Mouse (Mus musculus) spleen, postnatal 4 days (tissue): ENCODE measurements around the gene Bpifb9a.
"Not testable (repeated sequence)": the region's sequence is repeated elsewhere in the genome, so short reads cannot be mapped to it uniquely, and the experiment has no call there.

Experiments
- DNase-seq, 2 experiments: peaks; one replicate each; pipeline ENCODE4 v3.0.0; 2022; ENCODE audit warnings: low spot score in 2 of 2

Gene Bpifb9a

DNA sequence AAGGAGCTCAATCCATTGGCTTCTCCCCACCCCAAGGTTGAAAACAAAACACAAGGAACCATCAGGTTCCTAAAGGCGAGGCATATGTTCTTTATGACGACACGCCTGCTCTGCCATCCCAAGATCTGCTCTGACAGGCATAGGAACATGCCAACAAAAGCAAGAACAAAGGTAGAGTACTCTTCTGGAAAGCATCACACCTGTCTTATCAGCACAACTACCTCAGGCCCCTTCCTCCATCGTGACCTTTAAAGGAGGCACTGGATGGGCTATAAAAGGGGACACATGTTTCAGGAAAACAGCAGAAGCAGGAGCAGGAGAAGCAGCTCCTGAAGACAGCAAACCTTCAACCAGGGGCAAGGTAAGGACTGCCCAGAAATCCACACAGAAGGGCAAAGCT lies 49.3 kb downstream of the Bpifb9a start, which contains the start of gene Bpifb9b:
Gene Bpifb9b, plus strand, starts transcription at position 301 of the 400 bp plus-strand sequence.
- not testable (repeated sequence) for DNase-seq

DNA sequence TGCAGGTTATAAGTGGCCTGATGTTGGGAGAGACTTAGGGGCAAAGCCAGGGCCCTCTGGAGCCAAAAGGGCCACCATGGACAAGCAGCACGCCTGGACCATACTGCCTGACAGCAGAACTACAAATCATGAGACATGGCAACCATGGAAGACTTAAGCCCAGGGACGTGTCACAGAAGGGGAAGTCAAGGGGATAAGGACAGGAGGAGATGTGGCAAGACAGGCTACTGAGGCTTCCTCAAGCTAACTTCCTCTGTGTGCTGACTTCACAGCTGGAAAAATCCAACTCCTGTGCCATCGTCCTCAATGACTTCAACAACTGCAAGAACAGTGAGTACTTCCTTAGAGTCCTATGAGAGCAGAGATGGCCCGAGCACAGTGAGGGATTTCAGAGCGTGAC lies 56.1 kb downstream of the Bpifb9a start:
- not testable (repeated sequence) for DNase-seq
